Mouse (Mus musculus) midbrain, embryonic 15.5 days (tissue): ENCODE measurements around the gene Naga. TPM values are rescaled to one million over a fixed set of nuclear protein-coding genes. Genes with fewer than 3 reads are reported as not detected.
A peak's percentile ranks its signal among the peaks of the same experiment; 100 is the strongest.

Experiments used
- ATAC-seq: fragments of 200-750 bp; cut with Nextera tagmentation; replicated peaks from 2 replicates; pipeline ENCODE4 v1.8.0; 2017; ENCODE audit warnings: moderate TSS enrichment
- H3K27ac ChIP-seq: fragments of 300-500 bp; sonication (generic); 2 replicates; pipeline ENCODE4 v1.5.1; 2015; ENCODE audit warnings: mild to moderate bottlenecking, inconsistent platforms
- H3K27me3 ChIP-seq: fragments of 300-500 bp; sonication (generic); replicated peaks from 2 replicates; pipeline ENCODE4 v1.6.1; 2015; ENCODE audit warnings: inconsistent platforms
- H3K36me3 ChIP-seq: fragments of 300-500 bp; sonication (generic); replicated peaks from 2 replicates; pipeline ENCODE4 v1.6.1; 2015; ENCODE audit warnings: inconsistent platforms
- H3K4me1 ChIP-seq: fragments of 300-500 bp; sonication (generic); 2 replicates; pipeline ENCODE4 v1.6.1; 2015; ENCODE audit warnings: inconsistent platforms
- H3K4me2 ChIP-seq: fragments of 300-500 bp; sonication (generic); 2 replicates; pipeline ENCODE4 v1.6.1; 2015; ENCODE audit warnings: inconsistent platforms, mild to moderate bottlenecking, moderate library complexity
- H3K4me3 ChIP-seq: fragments of 300-500 bp; sonication (generic); 2 replicates; pipeline ENCODE4 v1.5.1; 2015; ENCODE audit warnings: mild to moderate bottlenecking, inconsistent platforms
- H3K9ac ChIP-seq: fragments of 300-500 bp; sonication (generic); 2 replicates; pipeline ENCODE4 v1.6.1; 2015; ENCODE audit warnings: mild to moderate bottlenecking, inconsistent platforms
- H3K9me3 ChIP-seq: fragments of 300-500 bp; sonication (generic); 2 replicates; pipeline ENCODE4 v1.6.1; 2016; ENCODE audit warnings: inconsistent platforms
- WGBS: fragments of 180-500 bp; shearing (Covaris S2); methylation state at CpG from one replicate; pipeline ENCODE4 v1.1.7; 2015; ENCODE audit warnings: mixed read lengths; 5-methylcytosine and 5-hydroxymethylcytosine counted together
- polyA plus RNA-seq: library from polyadenylated mRNA; unstranded; fragments of >200 nt; fragmentation: Nextera tagmentation; extraction: Ambion mirVana; gene quantifications from 2 replicates; pipeline ENCODE4 v1.2.1, GENCODE M21; 2015

Gene Naga
- polyA plus RNA-seq, 1 experiment from 2014 or later = 27.2 TPM

- H3K9me3 ChIP-seq = no peaks in the 10 kb centered on the region
- no peak for ATAC-seq
- H3K9ac ChIP-seq = no peak overlapping the region
- H3K4me3 ChIP-seq = no peak overlapping the region
- no peaks in the 10 kb centered on the region for H3K36me3 ChIP-seq
- H3K4me2 ChIP-seq = no peak overlapping the region
- peaks cover 21% of the 10 kb centered on the region for H3K4me1 ChIP-seq
- peaks cover 14% of the 10 kb centered on the region for H3K27me3 ChIP-seq
- 68% methylated on average over 15 of the region's 15 CpGs for WGBS
- H3K27ac ChIP-seq = no peak overlapping the region
Measured at GRCm38 (mm10) chr15:82341675-82342542, 3.2 kb upstream of the Naga start.

GRCm38 (mm10) chr15:82341036-82341501 is 2.3 kb upstream of the Naga start:
- 5% methylated on average over 34 of the region's 40 CpGs for WGBS
- no peaks in the 10 kb centered on the region for H3K36me3 ChIP-seq
- H3K4me3 ChIP-seq = peak overlapping the region; percentile 21
- peaks cover 16% of the 10 kb centered on the region for H3K4me1 ChIP-seq
- H3K4me2 ChIP-seq = peak overlapping the region; percentile 45
- peak overlapping the region; percentile 10; the same call in 1 of the 2 replicates for H3K9ac ChIP-seq
- H3K9me3 ChIP-seq = no peaks in the 10 kb centered on the region
- peaks cover 14% of the 10 kb centered on the region for H3K27me3 ChIP-seq
- no peak for ATAC-seq
- H3K27ac ChIP-seq = no peak overlapping the region

GRCm38 (mm10) chr15:82340414-82341035 is 1.8 kb upstream of the Naga start:
- H3K9ac ChIP-seq = no peak overlapping the region

GRCm38 (mm10) chr15:82339634-82340254 is 1.0 kb upstream of the Naga start:
- Histone ChIP-seq H3K27ac (no peak overlapping the region), H3K4me1 (peaks cover 16% of the 10 kb centered on the region), H3K9ac (no peak overlapping the region), H3K4me2 (no peak overlapping the region), H3K36me3 (no peaks in the 10 kb centered on the region), H3K9me3 (no peaks in the 10 kb centered on the region), H3K27me3 (peaks cover 14% of the 10 kb centered on the region), H3K4me3 (no peak overlapping the region)
- 80% methylated on average over 8 of the region's 8 CpGs for WGBS
- no peak for ATAC-seq

More at GRCm38 (mm10) chr15:82340414-82341035, 1.8 kb upstream of the Naga start:
- WGBS = 44% methylated on average over 21 of the region's 21 CpGs
- no peak overlapping the region for H3K27ac ChIP-seq
- peaks cover 14% of the 10 kb centered on the region for H3K27me3 ChIP-seq
- H3K4me3 ChIP-seq = peak overlapping the region; percentile 21
- H3K4me1 ChIP-seq = peaks cover 16% of the 10 kb centered on the region
- no peak for ATAC-seq
- H3K36me3 ChIP-seq = no peaks in the 10 kb centered on the region
- H3K4me2 ChIP-seq = peak overlapping the region; percentile 45
- no peaks in the 10 kb centered on the region for H3K9me3 ChIP-seq

GRCm38 (mm10) chr15:82339150-82339549 is 425 bp upstream of the Naga start:
- Histone ChIP-seq H3K4me3 (peak overlapping the region; percentile 56), H3K27ac (0 out of 2 replicates have a peak overlapping the region, but pooled peaks have one; percentile 39), H3K9ac (peak overlapping the region; percentile 58; the same call in 1 of the 2 replicates), H3K9me3 (no peaks in the 10 kb centered on the region), H3K4me2 (peak overlapping the region; percentile 72), H3K36me3 (no peaks in the 10 kb centered on the region), H3K27me3 (peaks cover 14% of the 10 kb centered on the region), H3K4me1 (peaks cover 16% of the 10 kb centered on the region)
- WGBS = 61% methylated on average over 10 of the region's 10 CpGs
- no peak for ATAC-seq

- peak; percentile 11; the same call in 1 of the 2 replicates for ATAC-seq
- Histone ChIP-seq H3K4me2 (peak overlapping the region; percentile 72), H3K4me1 (peaks cover 16% of the 10 kb centered on the region), H3K9me3 (no peaks in the 10 kb centered on the region), H3K27ac (no peak overlapping the region), H3K9ac (peak overlapping the region; percentile 58; the same call in 1 of the 2 replicates), H3K36me3 (no peaks in the 10 kb centered on the region), H3K27me3 (peaks cover 14% of the 10 kb centered on the region), H3K4me3 (peak overlapping the region; percentile 56)
- WGBS = 48% methylated on average over 4 of the region's 4 CpGs
Measured at GRCm38 (mm10) chr15:82337875-82338274, 850 bp downstream of the Naga start.

- peaks cover 16% of the 10 kb centered on the region for H3K4me1 ChIP-seq
- H3K27ac ChIP-seq = no peak overlapping the region
- H3K9me3 ChIP-seq = no peaks in the 10 kb centered on the region
- H3K36me3 ChIP-seq = no peaks in the 10 kb centered on the region
- no peak overlapping the region for H3K4me3 ChIP-seq
- no peak overlapping the region for H3K9ac ChIP-seq
- ATAC-seq = no peak
- WGBS = 77% methylated on average over 12 of the region's 12 CpGs
- no peak overlapping the region for H3K4me2 ChIP-seq
- peaks cover 11% of the 10 kb centered on the region for H3K27me3 ChIP-seq
Measured at GRCm38 (mm10) chr15:82336629-82337028, 2.1 kb downstream of the Naga start.

GRCm38 (mm10) chr15:82335194-82335593 is 3.5 kb downstream of the Naga start:
- ATAC-seq = no peak

GRCm38 (mm10) chr15:82325382-82325781 is 13.3 kb downstream of the Naga start:
- H3K4me1 ChIP-seq = no peaks in the 10 kb centered on the region
- no peaks in the 10 kb centered on the region for H3K27me3 ChIP-seq
- no peak overlapping the region for H3K27ac ChIP-seq
- H3K9me3 ChIP-seq = no peaks in the 10 kb centered on the region
- ATAC-seq = no peak
- H3K4me3 ChIP-seq = no peak overlapping the region
- no peaks in the 10 kb centered on the region for H3K36me3 ChIP-seq
- H3K9ac ChIP-seq = no peak overlapping the region
- no peak overlapping the region for H3K4me2 ChIP-seq
- 72% methylated on average over 2 of the region's 2 CpGs for WGBS

More at GRCm38 (mm10) chr15:82335194-82335593, 3.5 kb downstream of the Naga start:
- H3K4me2 ChIP-seq = no peak overlapping the region
- H3K27me3 ChIP-seq = peaks cover under 1% of the 10 kb centered on the region
- 98% methylated on average over 4 of the region's 4 CpGs for WGBS
- no peaks in the 10 kb centered on the region for H3K9me3 ChIP-seq
- no peak overlapping the region for H3K4me3 ChIP-seq
- no peak overlapping the region for H3K9ac ChIP-seq
- no peaks in the 10 kb centered on the region for H3K36me3 ChIP-seq
- H3K27ac ChIP-seq = no peak overlapping the region
- peaks cover 12% of the 10 kb centered on the region for H3K4me1 ChIP-seq

GRCm38 (mm10) chr15:82322195-82322594 is 16.5 kb downstream of the Naga start:
- Histone ChIP-seq H3K4me3 (no peak overlapping the region), H3K4me2 (no peak overlapping the region), H3K9ac (no peak overlapping the region), H3K27ac (no peak overlapping the region), H3K4me1 (no peaks in the 10 kb centered on the region), H3K36me3 (no peaks in the 10 kb centered on the region), H3K9me3 (no peaks in the 10 kb centered on the region), H3K27me3 (no peaks in the 10 kb centered on the region)
- 75% methylated on average over 8 of the region's 8 CpGs for WGBS
- no peak for ATAC-seq

GRCm38 (mm10) chr15:82319613-82320012 is 19.1 kb downstream of the Naga start:
- 69% methylated on average over 1 of the region's 1 CpGs for WGBS
- Histone ChIP-seq H3K9ac (no peak overlapping the region), H3K27ac (no peak overlapping the region), H3K4me2 (no peak overlapping the region), H3K9me3 (no peaks in the 10 kb centered on the region), H3K36me3 (no peaks in the 10 kb centered on the region), H3K27me3 (no peaks in the 10 kb centered on the region), H3K4me3 (no peak overlapping the region), H3K4me1 (no peaks in the 10 kb centered on the region)
- ATAC-seq = no peak

GRCm38 (mm10) chr15:82317839-82318238 is 20.9 kb downstream of the Naga start:
- Histone ChIP-seq H3K9ac (no peak overlapping the region), H3K27me3 (no peaks in the 10 kb centered on the region), H3K4me3 (no peak overlapping the region), H3K36me3 (no peaks in the 10 kb centered on the region), H3K27ac (no peak overlapping the region), H3K4me2 (no peak overlapping the region), H3K4me1 (no peaks in the 10 kb centered on the region), H3K9me3 (no peaks in the 10 kb centered on the region)
- no peak for ATAC-seq
- 88% methylated on average over 6 of the region's 6 CpGs for WGBS
